Mouse (Mus musculus) testis, postnatal 10 days (tissue): ENCODE measurements around the gene Spp2.
"Not testable (repeated sequence)": the region's sequence is repeated elsewhere in the genome, so short reads cannot be mapped to it uniquely, and the experiment has no call there.

Experiments used
- DNase-seq: peaks from one replicate; pipeline ENCODE4 v3.0.0; 2021; ENCODE audit warnings: low spot score

The Spp2 gene

DNA sequence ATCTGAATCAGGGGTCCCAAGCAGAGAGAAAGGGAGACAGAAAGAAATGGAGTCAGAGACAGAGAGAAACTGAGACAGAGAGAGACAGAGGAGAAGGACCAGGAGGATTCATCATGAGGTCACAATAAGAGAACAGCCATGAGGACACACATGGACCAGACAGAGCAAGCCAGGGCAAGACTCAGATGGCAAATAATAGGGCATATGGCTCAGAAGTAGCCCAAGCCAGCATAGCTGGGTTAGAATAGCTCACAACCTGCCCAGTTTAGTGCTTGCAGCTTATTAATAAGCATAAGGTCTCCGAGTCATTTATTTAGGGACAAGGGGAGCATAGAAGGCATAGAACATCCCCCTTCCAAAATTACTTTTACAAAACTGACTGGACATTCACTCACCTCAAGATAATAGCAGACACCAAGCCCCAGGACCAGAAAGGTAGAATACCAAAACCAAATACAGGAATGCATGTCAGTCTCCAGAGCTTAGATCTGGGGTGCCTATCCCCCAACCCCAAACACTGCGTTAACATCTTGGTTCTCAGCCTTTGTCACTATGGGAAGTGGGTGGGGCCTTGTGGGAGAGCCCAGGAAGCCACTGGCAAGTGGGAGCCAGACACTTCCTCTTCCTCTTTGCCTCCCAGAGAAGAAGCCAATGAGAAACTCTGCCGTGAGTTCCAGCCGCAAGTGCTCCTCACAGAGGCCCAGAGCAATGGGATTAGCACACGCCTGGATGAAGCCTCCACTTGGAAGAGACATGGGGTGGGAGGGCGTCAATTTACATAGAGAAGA lies 26.5 kb downstream of the Spp2 start:
- DNase-seq = no peak

DNA sequence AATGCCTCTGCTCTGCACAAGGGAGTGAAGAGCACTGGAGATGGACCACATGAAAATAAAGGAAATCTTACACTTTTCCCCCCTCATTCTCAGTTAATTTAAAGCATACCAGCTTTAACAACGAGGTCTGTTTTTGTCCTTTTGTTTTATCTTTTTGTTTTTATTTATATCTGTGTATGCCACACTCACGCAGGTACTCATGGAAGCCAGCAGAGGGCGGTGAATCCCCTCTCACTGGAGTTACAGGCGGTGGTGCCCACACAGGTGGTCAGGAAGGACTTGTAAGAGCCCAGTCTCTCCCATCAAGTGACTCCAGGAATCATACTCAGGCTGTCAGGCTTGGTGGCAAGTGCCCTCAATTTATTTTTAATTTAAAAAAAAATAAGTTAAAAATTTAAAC lies 27.3 kb downstream of the Spp2 start:
- no peak for DNase-seq

DNA sequence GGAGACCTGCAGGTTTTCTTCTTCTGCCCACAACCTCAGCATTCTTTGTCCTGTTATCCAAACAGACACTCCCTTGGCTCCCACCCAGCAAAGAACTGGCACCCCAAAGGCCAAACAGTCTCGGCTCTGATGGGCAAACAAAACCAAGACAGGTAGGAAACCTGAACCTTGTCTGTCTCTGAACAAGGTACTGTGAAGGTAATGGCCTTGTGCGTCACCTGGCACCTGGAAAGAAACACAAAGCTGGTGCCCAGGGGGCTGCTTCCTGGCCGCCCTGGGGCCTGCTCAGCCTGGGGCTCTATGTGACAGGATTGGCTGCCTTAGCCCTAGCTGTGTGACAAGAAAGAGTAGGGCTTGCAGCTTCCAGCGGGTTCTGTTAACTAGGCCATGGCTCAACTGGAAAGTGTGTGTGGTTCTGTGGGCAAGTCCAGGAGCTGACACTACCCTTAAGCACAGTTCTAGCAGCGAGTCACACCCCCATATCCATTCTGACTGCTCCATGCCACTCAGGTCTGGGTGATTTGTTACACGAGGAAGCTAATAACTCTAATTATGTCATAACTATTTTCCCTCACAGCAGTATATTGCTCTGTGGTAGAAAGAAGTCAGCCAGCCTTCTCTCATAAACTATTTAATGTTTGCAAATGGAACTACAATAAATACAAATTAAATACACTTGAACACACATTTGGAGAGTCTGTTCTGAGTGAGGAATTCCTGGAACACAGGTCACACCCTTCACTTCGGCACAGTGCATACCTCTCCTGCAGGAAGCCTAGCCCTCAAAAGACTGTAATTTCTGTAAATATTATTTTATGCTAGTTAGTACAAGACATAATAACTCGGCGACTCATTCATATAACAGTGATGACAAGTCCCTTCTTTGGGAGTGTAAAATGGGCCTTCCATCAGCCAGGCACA lies 30.7 kb downstream of the Spp2 start:
- DNase-seq = no peak

DNA sequence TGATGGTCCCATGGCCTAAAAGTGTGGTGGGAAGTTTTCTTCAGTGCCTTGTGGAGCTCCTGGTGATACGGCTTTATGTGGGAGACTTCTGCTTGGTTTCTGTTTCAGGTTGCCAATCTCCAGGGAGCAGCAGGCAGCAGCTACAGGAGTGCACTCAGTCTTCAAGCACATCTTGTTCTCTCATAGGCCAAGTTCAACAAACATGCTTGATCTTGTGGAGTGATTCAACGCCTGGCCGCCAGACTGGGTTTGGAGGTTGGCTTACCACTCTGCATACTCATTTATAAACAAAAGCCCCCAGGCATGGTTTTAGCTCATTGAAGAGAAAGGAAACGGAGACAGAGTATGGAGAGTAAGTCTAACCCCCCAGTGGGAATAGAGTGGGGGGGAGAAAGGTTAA lies 36.6 kb downstream of the Spp2 start:
- no peak for DNase-seq

DNA sequence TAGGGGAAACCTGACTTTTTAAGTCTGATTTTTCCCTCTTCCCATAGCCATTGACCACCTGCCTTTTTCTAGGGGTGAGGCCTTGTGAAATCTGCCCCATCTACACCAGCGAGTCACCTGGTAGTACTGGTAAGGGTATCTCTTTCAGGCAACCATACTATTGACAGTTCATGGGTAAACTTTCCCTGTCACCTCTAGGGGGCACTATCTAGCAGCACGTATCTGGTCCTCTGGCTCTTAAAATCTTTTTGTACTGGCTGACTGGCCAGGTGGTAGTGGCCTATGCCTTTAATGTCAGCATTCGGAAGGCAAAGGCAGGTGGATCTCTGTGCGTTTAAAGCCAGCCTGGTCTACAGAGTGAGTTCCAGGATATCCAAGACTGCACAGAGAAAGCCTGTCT lies 38.6 kb downstream of the Spp2 start:
- DNase-seq = no peak

DNA sequence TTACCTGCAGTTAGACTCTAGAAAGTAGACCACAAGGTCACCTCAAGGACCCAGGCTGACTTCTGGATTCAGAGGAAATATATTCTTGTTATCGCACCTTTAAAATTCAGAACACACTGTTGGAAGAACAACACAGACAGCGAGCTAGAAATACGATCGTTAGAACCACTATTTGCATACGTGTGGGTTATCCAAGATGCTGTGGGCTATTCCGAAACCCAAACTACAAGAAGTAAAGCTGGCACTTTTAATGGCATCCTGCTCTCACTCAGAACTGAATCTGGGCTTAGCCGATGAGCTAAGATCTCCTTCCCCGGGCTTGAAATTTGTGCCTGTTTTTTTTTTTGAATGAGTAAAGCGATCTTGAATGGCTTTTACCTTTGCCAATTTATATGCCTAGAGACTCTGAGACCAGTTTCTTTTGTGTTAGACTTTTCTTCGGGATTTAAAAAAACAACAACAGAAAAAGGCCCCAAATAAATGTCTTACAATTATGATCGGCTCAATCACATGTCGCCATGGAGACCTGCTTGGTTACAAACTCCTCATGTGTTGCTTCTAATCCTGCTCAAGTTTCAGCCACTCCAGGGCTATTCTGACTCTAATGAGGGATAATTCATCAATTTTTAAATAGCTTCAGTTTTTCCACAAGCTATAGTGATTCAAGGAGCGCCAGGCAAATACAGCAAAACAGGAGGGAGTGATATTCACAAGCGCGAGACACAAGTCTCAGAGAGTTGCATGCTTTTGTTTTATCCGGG lies 39.7 kb downstream of the Spp2 start:
- DNase-seq = no peak

DNA sequence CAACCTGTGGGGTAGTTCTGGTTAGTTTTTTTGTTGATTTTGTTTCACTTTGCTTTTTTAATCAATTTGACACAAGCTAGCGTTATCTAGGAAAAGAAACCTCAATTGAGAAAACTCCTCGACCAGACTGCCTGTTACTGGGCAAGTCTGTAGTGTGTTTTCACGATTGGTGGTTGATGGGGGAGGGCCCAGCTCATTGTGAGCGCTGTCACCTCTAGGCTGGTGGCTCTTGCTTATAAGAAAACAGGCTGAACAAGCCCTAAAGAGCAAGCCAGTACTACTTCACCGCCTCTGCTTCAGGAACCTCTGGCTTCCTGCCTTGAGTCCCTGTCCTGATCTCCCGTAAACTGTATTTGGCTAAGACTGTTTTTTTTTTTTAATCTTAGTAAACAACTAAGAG lies 40.7 kb downstream of the Spp2 start:
- no peak for DNase-seq

DNA sequence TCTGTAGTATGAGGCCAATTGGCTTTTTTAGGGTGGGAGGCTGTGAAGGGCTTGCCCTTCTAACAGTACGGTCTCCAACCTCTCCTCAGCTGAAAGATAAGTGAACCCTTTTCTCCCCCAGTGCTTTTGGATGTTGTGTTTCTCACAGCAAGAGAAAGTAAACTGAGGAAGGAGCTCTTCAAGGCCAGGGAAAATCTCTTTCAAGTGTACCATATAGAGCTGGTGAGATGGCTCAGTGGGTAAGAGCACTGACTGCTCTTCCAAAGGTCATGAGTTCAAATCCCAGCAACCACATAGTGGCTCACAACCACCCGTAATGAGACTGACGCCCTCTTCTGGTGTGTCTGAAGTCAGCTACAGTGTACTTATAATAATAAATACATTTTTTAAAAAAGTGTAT lies 41.3 kb downstream of the Spp2 start:
- DNase-seq = not testable (repeated sequence)

DNA sequence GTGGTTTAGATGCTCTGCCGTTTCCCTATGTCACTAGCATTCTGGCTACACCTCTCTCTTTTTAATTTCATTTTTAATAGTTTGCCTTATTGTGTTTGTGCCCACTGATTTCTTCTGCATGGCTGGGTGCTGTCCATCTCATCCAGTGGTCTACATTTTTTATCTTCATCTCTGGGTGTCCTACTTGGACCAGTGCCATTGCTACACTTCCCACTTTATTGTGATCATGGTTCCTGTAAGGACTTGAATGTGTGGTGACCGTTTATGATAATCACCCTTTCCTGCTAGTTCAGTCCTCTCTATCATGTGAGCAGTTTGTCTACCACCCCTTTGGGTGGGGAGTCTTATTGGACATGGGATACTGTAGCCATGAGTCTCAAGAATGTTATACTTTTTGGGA lies 43.0 kb downstream of the Spp2 start:
- DNase-seq = no peak

DNA sequence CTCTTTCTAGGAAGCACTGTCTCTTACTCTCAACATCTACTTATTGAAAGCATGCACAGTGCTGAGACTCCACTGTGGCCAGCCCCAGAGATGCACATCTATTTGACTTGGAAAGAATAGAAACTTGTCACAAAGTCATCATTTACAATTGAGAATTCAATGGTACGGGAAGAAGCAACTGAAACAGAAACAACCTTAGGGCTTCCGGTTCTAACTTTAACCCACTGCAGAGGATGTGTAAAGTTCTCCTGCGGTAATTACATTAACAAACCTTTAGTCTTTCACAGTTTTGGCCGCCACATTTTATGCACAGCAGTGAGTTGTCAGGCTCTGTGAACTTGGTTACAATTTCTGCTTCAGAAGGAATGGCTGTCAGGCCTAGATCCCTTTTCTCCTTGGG lies 43.9 kb downstream of the Spp2 start:
- DNase-seq = no peak

DNA sequence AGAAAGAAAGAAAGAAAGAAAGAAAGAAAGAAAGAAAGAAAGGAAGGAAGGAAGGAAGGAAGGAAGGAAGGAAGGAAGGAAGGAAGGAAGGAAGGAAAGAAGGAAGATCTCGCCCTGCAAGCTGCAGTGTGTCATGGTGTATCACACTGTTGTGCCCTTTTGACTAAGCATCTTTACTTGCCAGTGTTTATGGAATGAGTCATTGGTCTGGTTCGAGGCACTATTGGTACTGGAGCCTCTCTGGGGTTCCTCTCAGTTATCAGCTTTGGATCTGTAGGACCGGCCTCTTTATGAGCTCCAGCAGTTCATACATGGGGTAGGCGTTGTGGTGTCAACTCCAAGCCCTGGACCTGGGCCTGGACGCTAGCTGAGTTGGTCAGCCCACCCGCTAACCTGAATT lies 45.4 kb downstream of the Spp2 start:
- DNase-seq = no peak

DNA sequence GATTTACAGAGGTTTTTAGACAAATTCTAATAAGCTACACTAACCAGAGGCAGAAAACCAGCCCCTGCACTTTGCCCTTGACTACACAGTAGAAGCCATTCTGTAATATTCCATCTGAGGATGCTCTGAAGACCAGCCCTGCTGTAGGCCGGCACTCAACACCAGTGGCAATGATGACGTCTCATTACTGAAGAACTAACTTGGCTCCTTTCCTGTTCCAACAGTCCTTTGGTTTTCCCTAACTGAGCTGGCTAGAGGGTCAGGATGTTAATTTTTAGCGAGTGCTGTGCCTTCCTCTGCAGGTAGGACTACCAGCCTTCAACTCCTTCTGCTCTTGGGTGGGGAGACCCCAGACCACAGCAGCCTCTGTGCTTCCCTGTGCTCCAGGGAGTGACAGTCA lies 47.9 kb downstream of the Spp2 start:
- DNase-seq = no peak

DNA sequence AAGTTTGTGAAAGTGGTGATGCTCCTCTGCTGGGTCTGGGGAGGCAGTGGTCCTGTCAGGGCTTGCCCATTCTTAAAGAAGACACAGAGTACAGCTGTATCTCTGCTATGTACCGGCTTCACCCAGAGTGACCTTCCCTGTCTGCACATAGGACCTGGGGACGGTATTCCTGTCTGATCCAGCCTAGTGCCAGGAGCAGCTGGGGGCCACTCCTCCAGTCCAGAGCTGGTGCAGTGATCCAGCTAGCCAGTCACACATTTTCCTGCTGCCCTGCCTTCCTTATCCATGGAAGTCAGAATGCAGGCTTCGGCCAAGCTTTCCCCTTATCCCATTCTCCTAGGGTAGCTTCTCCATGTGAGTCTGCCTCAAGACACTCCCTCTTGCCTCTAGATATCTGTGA lies 49.0 kb downstream of the Spp2 start:
- DNase-seq = no peak

DNA sequence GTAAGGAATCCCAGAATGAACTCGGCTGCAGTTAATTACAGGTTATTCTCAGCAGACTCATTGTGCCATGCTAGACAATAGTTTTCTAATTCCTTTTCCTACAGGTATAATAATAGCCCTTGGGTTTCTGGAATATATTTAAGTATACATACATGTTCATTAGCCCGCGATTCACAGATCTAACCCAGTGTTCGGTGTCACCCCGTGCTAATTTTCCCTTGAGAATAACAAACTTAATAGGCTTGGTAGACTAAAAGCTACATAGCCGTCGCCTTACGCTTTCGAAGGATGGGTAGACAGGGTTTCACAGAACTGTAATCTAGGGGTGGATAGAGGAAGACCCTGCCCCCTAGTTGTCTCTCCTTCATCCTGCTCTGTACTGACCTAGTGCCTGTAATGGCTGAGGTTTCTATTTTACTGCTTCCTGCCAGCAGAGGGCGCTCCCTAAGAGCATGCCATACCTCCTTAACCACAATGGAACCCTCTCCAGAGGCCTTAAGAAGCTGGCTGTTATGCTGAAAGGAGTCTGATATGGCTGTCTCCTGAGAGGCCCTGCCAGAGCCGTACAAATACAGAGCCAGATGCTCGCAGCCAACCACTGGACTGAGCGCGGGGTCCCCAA lies 49.8 kb downstream of the Spp2 start:
- peak; percentile 82 for DNase-seq

DNA sequence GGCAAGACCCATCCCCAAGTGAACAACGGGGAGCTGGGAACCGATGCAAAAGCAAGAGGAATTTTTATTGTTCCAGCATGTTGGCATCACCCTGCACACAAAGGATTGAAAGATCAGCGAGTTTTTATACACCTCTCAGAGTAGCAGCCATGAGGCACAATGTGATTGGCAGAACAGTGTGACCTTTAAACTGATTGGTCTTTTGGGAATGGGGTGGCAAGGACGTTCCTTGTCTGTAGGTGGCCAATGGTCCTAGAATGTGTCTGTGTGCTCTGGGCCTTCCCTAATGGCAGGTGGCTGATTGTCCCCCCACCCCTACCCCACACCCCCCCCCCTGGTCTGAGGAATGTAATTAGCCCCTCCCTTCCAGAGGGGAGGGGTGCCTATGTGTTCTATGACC lies 52.4 kb downstream of the Spp2 start:
- DNase-seq = no peak

DNA sequence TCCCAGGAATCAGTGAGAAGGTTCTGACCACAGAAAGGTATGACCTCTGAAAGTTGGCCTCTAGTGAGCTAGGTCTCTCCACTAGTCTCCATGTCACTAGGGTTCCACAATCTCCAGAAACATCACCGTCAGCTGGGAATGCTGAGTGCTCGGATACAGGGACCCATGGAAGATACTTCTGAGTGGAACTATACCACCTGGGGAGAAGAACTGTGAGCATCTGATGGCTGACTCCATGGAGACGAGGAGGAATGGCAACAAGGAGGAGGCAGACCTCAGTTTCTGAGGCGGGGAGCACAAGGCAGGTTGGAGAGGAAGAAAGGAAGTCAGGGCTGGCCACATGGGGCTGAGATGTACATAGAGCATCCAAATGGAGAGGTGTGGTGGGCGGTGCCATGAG lies 52.9 kb downstream of the Spp2 start:
- DNase-seq = no peak

DNA sequence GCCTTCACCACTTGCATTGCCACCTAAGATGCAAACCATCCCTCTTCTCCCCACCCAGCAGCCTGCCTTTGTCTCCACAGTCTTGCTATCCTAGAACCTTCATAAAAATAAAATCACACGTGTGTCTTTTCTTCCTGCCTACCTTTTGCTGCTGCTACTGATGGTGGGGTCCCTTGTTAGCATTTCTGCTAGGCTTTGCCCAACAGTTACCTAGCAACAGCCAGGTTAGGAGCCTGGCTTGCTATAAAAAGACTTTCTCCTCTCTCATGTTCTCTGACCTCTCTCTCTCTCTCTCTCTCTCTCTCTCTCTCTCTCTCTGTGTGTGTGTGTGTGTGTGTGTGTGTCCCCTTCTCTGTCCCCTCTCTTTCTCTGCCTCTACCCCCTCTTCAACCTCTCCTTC lies 54.3 kb downstream of the Spp2 start:
- DNase-seq = no peak

DNA sequence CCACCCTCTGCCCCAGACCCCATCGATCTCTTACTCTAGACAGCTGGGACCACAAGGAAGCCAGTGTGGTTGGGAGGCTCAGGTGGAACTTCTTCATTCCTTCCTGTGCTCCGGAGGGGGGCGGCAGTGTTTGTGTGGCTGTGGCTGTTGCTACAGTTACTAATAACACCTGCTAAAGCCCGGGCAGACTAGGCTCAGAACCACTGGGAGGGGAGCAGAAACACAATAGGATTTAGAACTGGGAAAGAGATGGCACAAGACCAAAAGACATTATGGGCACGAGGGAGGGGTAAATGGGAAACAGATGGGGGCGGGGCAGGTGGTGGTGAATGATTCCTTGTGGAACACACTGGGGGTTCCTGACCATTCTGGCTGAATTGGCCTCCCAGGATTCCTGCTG lies 55.7 kb downstream of the Spp2 start:
- peak; percentile 53 for DNase-seq

DNA sequence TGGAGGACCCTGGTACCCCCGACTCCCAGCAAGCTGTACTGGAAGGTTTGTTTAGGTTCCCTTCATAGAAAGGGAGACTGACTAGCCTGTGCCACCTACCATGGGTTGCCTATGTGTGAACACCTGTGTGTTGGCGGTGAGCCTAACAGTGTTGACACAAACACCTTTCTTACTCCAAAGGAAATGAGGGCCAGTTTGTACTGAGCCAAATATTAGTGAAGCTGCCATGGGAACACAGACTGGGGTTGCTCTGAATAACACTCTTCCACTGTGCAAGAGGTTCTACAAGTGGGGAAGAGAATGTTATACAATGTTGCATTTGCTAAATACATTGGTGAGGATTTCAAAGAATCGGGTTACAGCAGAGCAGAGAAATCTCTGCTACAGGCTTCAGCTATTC lies 56.5 kb downstream of the Spp2 start:
- DNase-seq = no peak

DNA sequence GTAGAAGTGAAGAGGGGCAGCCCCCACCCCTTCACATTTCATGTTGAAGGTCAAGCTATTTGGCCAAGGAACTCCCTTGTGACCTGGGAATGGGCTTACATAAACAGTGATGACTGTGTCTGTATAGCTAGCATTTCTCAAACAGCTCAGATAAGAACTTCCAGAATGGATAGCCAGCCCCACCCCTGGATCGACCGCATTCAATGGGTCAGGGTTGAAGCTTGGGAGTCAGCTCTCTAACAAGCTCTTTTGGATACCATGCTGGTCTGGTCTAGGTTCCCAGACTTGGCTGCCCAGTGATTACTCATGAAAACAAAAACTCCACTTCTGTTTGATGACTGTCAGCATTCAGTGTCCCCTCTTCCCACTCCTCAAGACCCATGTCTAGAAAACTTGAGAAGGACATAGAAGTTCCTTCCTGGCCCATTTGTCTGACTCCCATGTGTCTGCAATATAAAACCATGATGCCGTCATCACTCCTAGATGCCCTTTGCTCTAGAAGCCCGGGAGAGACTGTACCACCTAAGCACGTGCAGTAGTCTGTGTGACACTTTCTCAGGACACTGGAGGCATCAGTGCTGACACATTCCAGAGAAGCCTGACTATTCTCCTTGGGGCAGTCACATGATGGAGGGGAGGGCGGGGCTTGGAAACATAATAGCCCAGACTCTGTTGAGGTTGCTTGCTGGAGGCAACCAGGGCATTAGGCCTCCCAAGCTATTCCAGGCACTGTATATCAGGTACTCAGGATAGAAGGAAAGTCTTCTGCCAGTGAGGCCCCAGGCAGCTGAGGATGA lies 57.5 kb downstream of the Spp2 start:
- no peak for DNase-seq

DNA sequence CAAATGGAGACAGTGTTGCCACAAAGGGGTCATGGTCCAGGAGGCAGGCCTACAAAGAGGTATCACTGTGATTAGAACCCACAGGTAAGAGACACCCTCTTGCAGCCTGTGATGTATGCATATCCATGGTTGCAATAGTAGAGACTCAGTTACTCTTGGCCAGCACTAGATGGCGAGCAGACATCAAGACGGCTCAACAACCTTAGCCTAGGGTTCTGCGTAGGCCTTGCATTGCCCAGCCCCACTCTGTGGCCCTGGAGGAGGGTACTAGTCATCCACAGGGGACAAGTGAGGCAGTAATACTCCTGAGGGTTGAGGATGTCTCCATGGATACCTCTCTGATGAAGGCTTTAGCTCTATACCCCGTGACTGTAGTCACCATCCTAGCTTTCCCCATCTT lies 59.0 kb downstream of the Spp2 start:
- no peak for DNase-seq
